Comparison of ENCODE assay signal across 18 mouse cellular contexts in the genomic region with DNA sequence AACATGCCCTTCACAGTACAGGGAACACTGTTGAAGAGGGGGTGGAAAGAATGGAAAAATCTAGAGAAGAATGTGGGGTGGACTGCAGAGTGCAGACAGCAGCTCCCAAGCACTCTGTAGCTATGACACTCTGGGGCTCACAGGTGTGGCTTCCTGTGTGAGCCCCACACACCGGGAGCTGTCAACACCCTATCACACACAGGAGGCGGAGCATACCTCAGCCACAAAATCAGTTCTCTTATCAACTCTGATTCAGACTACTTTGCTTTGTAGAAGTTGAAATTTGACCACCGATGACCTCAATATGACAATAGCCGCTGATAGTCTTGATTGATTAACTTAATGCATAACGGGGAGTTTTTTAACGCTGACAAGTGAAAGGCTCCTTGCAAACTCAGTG.
A peak's percentile ranks its signal among the peaks of the same experiment; 100 is the strongest.
DNase-seq lines count a peak whose midpoint lies in the region; ATAC-seq and TF ChIP-seq lines count a peak whose summit lies in the region.
"Had no signal": no experiment of that assay in that cellular context is flagged by ENCODE, and none has a peak within 500 bp of the region (broad histone marks: within the 10 kb centered on the region; RNA-seq: fewer than 3 reads in every experiment).

No protein-coding gene starts in this region.

- peak; percentile 42; the same call in 1 of the 2 replicates for ATAC-seq in monocyte, adult 5-6 weeks (replicated peaks; ENCODE audit: insufficient number of reproducible peaks, low FRiP score, low TSS enrichment, poor library complexity, severe bottlenecking)
- ATAC-seq: hindbrain, postnatal 0 days; liver, postnatal 0 days had no signal

- no peak overlapping the region for H3K27ac ChIP-seq in layer of hippocampus, adult 2 months
- H3K27ac ChIP-seq: heart, embryonic 10.5 days; hindbrain, postnatal 0 days; limb, embryonic 15.5 days; midbrain, embryonic 12.5 days had no signal

- DNase-seq in spleen, adult 18-20 months: peak; percentile 18 to 28
- no peak for DNase-seq in spleen, postnatal 4 days (ENCODE audit: low spot score in 2 of 2)
- DNase-seq in CD8-positive naive resting alpha-beta T cell, adult 2 months (ENCODE audit: low read depth in 2 of 2, low spot score in 2 of 2): peak; percentile 29 to 32
- peak; percentile 53 for DNase-seq in thymus, postnatal 14 days
- no peak for DNase-seq in frontal cortex, postnatal 14 days (ENCODE audit: low spot score in 2 of 2)
- DNase-seq in layer of hippocampus, adult 2 months (ENCODE audit: low spot score in 2 of 2): no peak
- no peak for DNase-seq in left cerebral cortex, postnatal 25 days (ENCODE audit: low spot score in 2 of 2)
- DNase-seq: cerebellum, adult 2 months; gastrocnemius, postnatal 25 days; heart, postnatal 14 days; kidney, adult 9 months; kidney, postnatal 36 days; liver, postnatal 0 days had no signal

- TF ChIP-seq CTCF in layer of hippocampus, adult 2 months (conservative IDR thresholded peaks at IDR 0.05): no peak

- H3K4me3 ChIP-seq in layer of hippocampus, adult 2 months: no peak overlapping the region
- H3K4me3 ChIP-seq: heart, embryonic 10.5 days; limb, embryonic 15.5 days; midbrain, embryonic 12.5 days had no signal

- intact Hi-C loops in left cerebral cortex, postnatal 25 days (cut with DNase I): no loop called here

Comparison
In these comparisons a context has a peak if more than half of its experiments do, and no peak if none do; other contexts are left out.
1. DNase-seq: peak in spleen, adult 18-20 months (2 of 2), CD8-positive naive resting alpha-beta T cell, adult 2 months (2 of 2) and thymus, postnatal 14 days (single experiment); none in spleen, postnatal 4 days (0 of 2), frontal cortex, postnatal 14 days (0 of 2), layer of hippocampus, adult 2 months (0 of 2) and left cerebral cortex, postnatal 25 days (0 of 2).